ENCODE assay signal across 9 mouse cellular contexts in the genomic region with DNA sequence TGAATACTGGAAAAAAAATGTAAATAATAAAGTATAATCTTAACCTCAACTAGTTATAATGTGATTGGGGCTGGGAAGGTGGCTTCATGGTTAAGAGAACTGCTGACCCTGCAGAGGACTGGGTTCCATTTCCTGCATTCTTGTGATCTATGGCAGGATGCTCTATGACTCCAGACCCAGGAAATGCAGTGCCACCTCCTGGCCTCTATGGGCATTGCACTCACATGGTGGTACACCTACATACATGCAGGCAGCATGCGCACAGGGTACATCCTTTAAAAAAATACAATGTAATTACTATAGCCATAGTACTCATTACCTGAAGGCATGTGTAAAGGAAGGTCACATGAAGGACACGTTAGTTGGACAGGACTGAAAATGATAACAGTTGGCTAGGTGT. TPM values are rescaled to one million over a fixed set of nuclear protein-coding genes. Genes with fewer than 3 reads are reported as not detected.
DNase-seq lines count a peak whose midpoint lies in the region; ATAC-seq and TF ChIP-seq lines count a peak whose summit lies in the region.
"Had no signal": no experiment of that assay in that cellular context is flagged by ENCODE, and none has a peak within 500 bp of the region (broad histone marks: within the 10 kb centered on the region; RNA-seq: fewer than 3 reads in every experiment).

No protein-coding gene starts in this region.

- TF ChIP-seq EP300 in heart, adult 2 months (IDR thresholded peaks at IDR 0.05; ENCODE audit: insufficient read depth, low read depth, low read length): no peak
- TF ChIP-seq EP300 in stomach, postnatal 0 days (optimal IDR thresholded peaks at IDR 0.05): no peak

- no peak overlapping the region for H3K9ac ChIP-seq in heart, adult 2 months (ENCODE audit: low read depth, low read length)
- no peak overlapping the region for H3K9ac ChIP-seq in stomach, postnatal 0 days (ENCODE audit: low read length)
- H3K9ac ChIP-seq in intestine, embryonic 15.5 days: no peak overlapping the region

- peaks cover 8% of the 10 kb centered on the region for H3K36me3 ChIP-seq in heart, adult 2 months (ENCODE audit: control insufficient read depth, insufficient read depth, low read length)
- no peaks in the 10 kb centered on the region for H3K36me3 ChIP-seq in thymus, adult 2 months (ENCODE audit: control insufficient read depth, insufficient read depth, low read length)
- H3K36me3 ChIP-seq in stomach, postnatal 0 days (ENCODE audit: control insufficient read depth, insufficient read depth, low read length): no peaks in the 10 kb centered on the region
- H3K36me3 ChIP-seq in intestine, embryonic 15.5 days: 0 out of 2 replicates have a peak, but pooled peaks cover 2% of the 10 kb centered on the region

- no peak overlapping the region for H3K4me3 ChIP-seq in heart, adult 2 months
- H3K4me3 ChIP-seq in thymus, adult 2 months (ENCODE audit: control insufficient read depth, insufficient read depth, low read length): no peak overlapping the region
- H3K4me3 ChIP-seq in stomach, postnatal 0 days (ENCODE audit: low read depth, low read length): no peak overlapping the region
- no peak overlapping the region for H3K4me3 ChIP-seq in intestine, embryonic 15.5 days (replicated peaks)

- 46% methylated on average over 2 of the region's 2 CpGs for WGBS in heart, adult 2 months
- 49% methylated on average over 2 of the region's 2 CpGs for WGBS in thymus, adult 2 months
- 49% methylated on average over 2 of the region's 2 CpGs for WGBS in stomach, postnatal 0 days
- 43% methylated on average over 2 of the region's 2 CpGs for WGBS in intestine, embryonic 15.5 days

- TF ChIP-seq POLR2A in heart, adult 2 months (IDR thresholded peaks at IDR 0.05; ENCODE audit: insufficient read depth, low read depth, low read length): no peak
- TF ChIP-seq POLR2A in thymus, adult 2 months (IDR thresholded peaks at IDR 0.05; ENCODE audit: control insufficient read depth, extremely low read depth, insufficient read depth, low read length, poor library complexity): no peak

- H3K79me2 ChIP-seq in heart, adult 2 months (replicated peaks; ENCODE audit: control insufficient read depth, insufficient read depth, low read length): no peaks in the 10 kb centered on the region

- no peak overlapping the region for H3K27ac ChIP-seq in heart, adult 2 months
- no peak overlapping the region for H3K27ac ChIP-seq in thymus, adult 2 months (ENCODE audit: control insufficient read depth, insufficient read depth, low read length)
- no peak overlapping the region for H3K27ac ChIP-seq in stomach, postnatal 0 days (replicated peaks)
- H3K27ac ChIP-seq in intestine, embryonic 15.5 days: no peak overlapping the region

- intact Hi-C loops in heart, adult 2 months (cut with DNase I): no loop called here

- peak; percentile 57 for TF ChIP-seq CTCF in heart, adult 2 months (IDR thresholded peaks at IDR 0.05)
- TF ChIP-seq CTCF in thymus, adult 2 months (IDR thresholded peaks at IDR 0.05; ENCODE audit: borderline replicate concordance, control insufficient read depth, extremely low read depth, insufficient read depth, low read length, poor library complexity): no peak
- TF ChIP-seq CTCF in stomach, postnatal 0 days (IDR thresholded peaks at IDR 0.05; ENCODE audit: low read depth): peak; percentile 65

- ATAC-seq in stomach, postnatal 0 days (ENCODE audit: low FRiP score, low TSS enrichment): no peak; the same call in 1 of the 2 replicates
- ATAC-seq in intestine, embryonic 15.5 days: no peak

- H3K27me3 ChIP-seq in heart, adult 2 months (ENCODE audit: control insufficient read depth, insufficient read depth, low read length): no peaks in the 10 kb centered on the region
- no peaks in the 10 kb centered on the region for H3K27me3 ChIP-seq in thymus, adult 2 months (ENCODE audit: control insufficient read depth, insufficient read depth, low read length)
- no peaks in the 10 kb centered on the region for H3K27me3 ChIP-seq in stomach, postnatal 0 days (ENCODE audit: control insufficient read depth, insufficient read depth, low read length)
- no peaks in the 10 kb centered on the region for H3K27me3 ChIP-seq in intestine, embryonic 15.5 days (replicated peaks)

- H3K4me2 ChIP-seq in stomach, postnatal 0 days (replicated peaks; ENCODE audit: low read depth): no peak overlapping the region
- H3K4me2 ChIP-seq in intestine, embryonic 15.5 days (replicated peaks): no peak overlapping the region

- DNase-seq in heart, adult 2 months: peak in 1 of 2 experiments; percentile 9
- DNase-seq in heart, adult 18-20 months: no peak
- DNase-seq in thymus, adult 2 months: peak; percentile 56
- no peak for DNase-seq in thymus, adult 18-20 months
- peak; percentile 77 for DNase-seq in induced T-regulatory cell, adult 2 months (ENCODE audit: low read depth)
- peak; percentile 39 for DNase-seq in stomach, postnatal 0 days (ENCODE audit: low spot score)
- no peak for DNase-seq in urinary bladder, postnatal 25 days (ENCODE audit: low spot score)

- H3K9me3 ChIP-seq in stomach, postnatal 0 days (ENCODE audit: control insufficient read depth, low read length): no peaks in the 10 kb centered on the region
- H3K9me3 ChIP-seq in intestine, embryonic 15.5 days: no peaks in the 10 kb centered on the region

- H3K4me1 ChIP-seq in heart, adult 2 months (ENCODE audit: control insufficient read depth, insufficient read depth, low read length): peaks cover 11% of the 10 kb centered on the region
- H3K4me1 ChIP-seq in thymus, adult 2 months (replicated peaks; ENCODE audit: control insufficient read depth, insufficient read depth, low read length): no peaks in the 10 kb centered on the region
- H3K4me1 ChIP-seq in stomach, postnatal 0 days (replicated peaks; ENCODE audit: control insufficient read depth, insufficient read depth): no peaks in the 10 kb centered on the region
- peaks cover 23% of the 10 kb centered on the region for H3K4me1 ChIP-seq in intestine, embryonic 15.5 days (replicated peaks)

RNA-seq across cellular contexts. Expression of a gene that starts 8.6 kb away (rescaled TPM):
- not detected for total RNA-seq in heart, adult 2 months (2021)
- polyA plus RNA-seq in heart, adult 2 months (2012; rRNA removed): not detected in 2 replicates
- not detected for total RNA-seq in heart, adult 18-20 months (2021)
- not detected in 2 replicates for polyA plus RNA-seq in thymus, adult 2 months (2012; rRNA removed)
- not detected in 2 replicates for polyA plus RNA-seq in stomach, postnatal 0 days (2015; fragmentation: Nextera tagmentation; extraction: Ambion mirVana)
- 1.4 TPM in 1 of 2 replicates, not detected in the other for polyA plus RNA-seq in intestine, embryonic 15.5 days (2015; fragmentation: Nextera tagmentation; extraction: Ambion mirVana)
- polyA plus RNA-seq: limb, embryonic 11.5 days had no signal

RNA-seq across cellular contexts. Expression of a gene that starts 27.4 kb away (rescaled TPM):
- total RNA-seq in heart, adult 2 months (2021): 10 to 100 TPM; 32.7 to 35.5 TPM
- 6.2 and 6.3 TPM in 2 replicates for polyA plus RNA-seq in heart, adult 2 months (2012; rRNA removed)
- total RNA-seq in heart, adult 18-20 months (2021): 10 to 100 TPM; 33.5 to 34.6 TPM
- 6.7 and 6.8 TPM in 2 replicates for polyA plus RNA-seq in thymus, adult 2 months (2012; rRNA removed)
- 26.1 and 26.6 TPM in 2 replicates for polyA plus RNA-seq in stomach, postnatal 0 days (2015; fragmentation: Nextera tagmentation; extraction: Ambion mirVana)
- polyA plus RNA-seq in intestine, embryonic 15.5 days (2015; fragmentation: Nextera tagmentation; extraction: Ambion mirVana): 42.0 and 42.7 TPM in 2 replicates

RNA-seq across cellular contexts. Expression of a gene that starts 52.6 kb away (rescaled TPM):
- total RNA-seq in heart, adult 2 months (2021): 10 to 100 TPM; 38.7 to 49.6 TPM
- 20.9 and 29.7 TPM in 2 replicates for polyA plus RNA-seq in heart, adult 2 months (2012; rRNA removed)
- 10 to 100 TPM; 37.8 to 42.7 TPM for total RNA-seq in heart, adult 18-20 months (2021)
- polyA plus RNA-seq in thymus, adult 2 months (2012; rRNA removed): 29.1 and 31.9 TPM in 2 replicates
- polyA plus RNA-seq in stomach, postnatal 0 days (2015; fragmentation: Nextera tagmentation; extraction: Ambion mirVana): 28.6 and 31.3 TPM in 2 replicates
- polyA plus RNA-seq in intestine, embryonic 15.5 days (2015; fragmentation: Nextera tagmentation; extraction: Ambion mirVana): 34.0 and 34.5 TPM in 2 replicates

Comparison
In these comparisons a context has a peak if more than half of its experiments do, and no peak if none do; other contexts are left out.
1. DNase-seq: peak in thymus, adult 2 months (single experiment), induced T-regulatory cell, adult 2 months (single experiment) and stomach, postnatal 0 days (single experiment); none in heart, adult 18-20 months (0 of 2), thymus, adult 18-20 months (0 of 2) and urinary bladder, postnatal 25 days (single experiment).